Mouse (Mus musculus): ENCODE measurements at regions not wholly inside any gene's neighbourhood (a gene's known extent, or its start where the extent isn't known, plus 50 kb on each side); places are given as distances from the start of the nearest gene placed in this dataset.

- no peak for DNase-seq (ENCODE audit: low spot score)
These were observed 80.0 kb downstream of the Efnb1 start for GRCm38 (mm10) chrX:99215931-99216330.

DNA sequence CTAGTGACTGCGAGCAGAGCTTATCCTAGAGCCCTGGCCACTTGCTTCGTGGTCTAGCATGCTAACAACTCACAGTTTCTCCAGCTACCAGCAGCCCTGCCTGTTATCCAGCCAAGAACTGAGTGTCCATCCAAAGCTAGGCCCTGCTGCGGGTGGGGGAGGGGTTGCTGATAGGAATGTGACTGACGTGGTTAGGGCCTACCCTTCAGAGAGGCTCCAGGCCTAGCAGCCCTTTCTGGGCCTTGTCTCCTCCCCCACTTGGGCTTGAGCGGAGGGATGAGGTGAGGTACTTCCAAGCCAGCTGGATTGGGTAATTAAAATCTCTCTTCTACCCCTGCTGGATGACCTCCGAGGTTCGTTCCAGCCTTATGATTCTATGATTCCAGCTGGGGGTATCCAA lies 79.2 kb downstream of the Efnb1 start:
- DNase-seq (ENCODE audit: low spot score) = no peak

- DNase-seq (ENCODE audit: low spot score) = no peak
These were observed 77.7 kb downstream of the Efnb1 start for GRCm38 (mm10) chrX:99213565-99214153.

GRCm38 (mm10) chrX:99204077-99204476 lies 68.1 kb downstream of the Efnb1 start:
- no peak for DNase-seq (ENCODE audit: low spot score)

GRCm38 (mm10) chrX:99201081-99201480 lies 65.2 kb downstream of the Efnb1 start:
- DNase-seq (ENCODE audit: low spot score) = no peak

- DNase-seq (ENCODE audit: low spot score) = no peak
These were observed 63.7 kb downstream of the Efnb1 start for GRCm38 (mm10) chrX:99199669-99200068.

DNA sequence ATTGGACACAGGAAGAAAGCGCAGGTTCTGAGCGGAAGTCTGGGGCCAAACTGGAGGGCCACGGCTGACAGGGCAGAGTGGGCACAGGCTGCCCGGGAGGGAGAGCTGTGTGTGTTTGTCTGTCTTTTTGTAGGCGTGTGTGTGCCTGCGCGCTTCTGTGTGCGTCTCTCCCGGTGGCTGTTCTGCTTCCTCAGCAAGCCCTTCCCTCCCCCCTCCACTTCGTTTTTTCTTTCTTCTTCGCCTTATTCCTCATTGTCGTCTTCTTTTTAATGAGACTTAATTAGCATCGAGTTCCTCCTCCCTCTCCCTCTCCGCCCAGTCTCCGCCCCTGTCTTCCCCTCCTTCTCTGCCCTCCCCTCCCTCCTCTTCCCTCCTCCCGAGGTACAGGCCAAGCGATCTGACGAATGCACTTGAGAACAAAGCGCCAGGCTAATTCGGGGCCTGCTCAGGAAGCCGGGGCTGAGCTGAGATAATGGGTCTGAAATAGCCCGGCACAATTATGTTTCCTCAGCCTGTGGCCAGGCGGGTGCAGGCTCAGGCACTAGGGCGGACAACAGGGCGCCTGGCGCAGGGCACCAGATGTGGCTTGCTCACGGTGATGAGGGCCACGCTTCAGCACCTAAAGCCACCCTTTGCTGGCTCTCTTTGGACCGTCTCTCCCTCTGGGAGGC lies 63.2 kb downstream of the Efnb1 start:
- DNase-seq (ENCODE audit: low spot score) = peak; percentile 20

Measured in urinary bladder, postnatal 25 days (tissue).